Mouse (Mus musculus) midbrain, embryonic 12.5 days (tissue): Measurements from ENCODE around the gene Lyz1. TPM values are rescaled to one million over a fixed set of nuclear protein-coding genes. Genes with fewer than 3 reads are reported as not detected.

Experiments
- ATAC-seq: fragments of 200-750 bp; cut with Nextera tagmentation; 2 replicates; pipeline ENCODE4 v1.8.0; 2017; ENCODE audit warnings: low read depth, moderate TSS enrichment, moderate library complexity; ENCODE audit not compliant: low FRiP score
- H3K27ac ChIP-seq: fragments of 300-500 bp; sonication (generic); replicated peaks from 2 replicates; pipeline ENCODE4 v1.5.1; 2016; ENCODE audit warnings: mild to moderate bottlenecking
- H3K27me3 ChIP-seq: fragments of 300-500 bp; sonication (generic); 2 replicates; pipeline ENCODE4 v1.6.1; 2016; ENCODE audit warnings: mild to moderate bottlenecking
- H3K36me3 ChIP-seq: fragments of 300-500 bp; sonication (generic); 2 replicates; pipeline ENCODE4 v1.6.1; 2016
- H3K4me1 ChIP-seq: fragments of 300-500 bp; sonication (generic); 2 replicates; pipeline ENCODE4 v1.6.1; 2016
- H3K4me2 ChIP-seq: fragments of 300-500 bp; sonication (generic); replicated peaks from 2 replicates; pipeline ENCODE4 v1.6.1; 2016; ENCODE audit warnings: mild to moderate bottlenecking, moderate library complexity
- H3K4me3 ChIP-seq: fragments of 300-500 bp; sonication (generic); 2 replicates; pipeline ENCODE4 v1.5.1; 2016; ENCODE audit warnings: mild to moderate bottlenecking
- H3K9ac ChIP-seq: fragments of 300-500 bp; sonication (generic); replicated peaks from 2 replicates; pipeline ENCODE4 v1.6.1; 2016; ENCODE audit warnings: mild to moderate bottlenecking, moderate library complexity
- H3K9me3 ChIP-seq: fragments of 300-500 bp; sonication (generic); 2 replicates; pipeline ENCODE4 v1.6.1; 2016; ENCODE audit warnings: mild to moderate bottlenecking
- WGBS: fragments of 180-500 bp; shearing (Covaris S2); methylation state at CpG from one replicate; pipeline ENCODE4 v1.1.7; 2016; 5-methylcytosine and 5-hydroxymethylcytosine counted together
- polyA plus RNA-seq: library from polyadenylated mRNA; unstranded; fragments of >200 nt; fragmentation: Nextera tagmentation; extraction: Ambion mirVana; gene quantifications from 2 replicates; pipeline ENCODE4 v1.2.1, GENCODE M21; 2016

Gene Lyz1
- polyA plus RNA-seq, 1 experiment from 2014 or later = not detected

GRCm38 (mm10) chr10:117272023-117272422 lies 20.6 kb downstream of the Lyz1 start:
- H3K4me2 ChIP-seq = no peak overlapping the region
- no peaks in the 10 kb centered on the region for H3K36me3 ChIP-seq
- H3K9ac ChIP-seq = no peak overlapping the region
- H3K27me3 ChIP-seq = no peaks in the 10 kb centered on the region
- no peak for ATAC-seq
- no peaks in the 10 kb centered on the region for H3K9me3 ChIP-seq
- no peaks in the 10 kb centered on the region for H3K4me1 ChIP-seq
- no peak overlapping the region for H3K4me3 ChIP-seq
- no peak overlapping the region for H3K27ac ChIP-seq

- Histone ChIP-seq H3K9me3 (peaks cover 9% of the 10 kb centered on the region; the same call in 1 of the 2 replicates), H3K4me2 (no peak overlapping the region), H3K36me3 (no peaks in the 10 kb centered on the region), H3K9ac (no peak overlapping the region), H3K27ac (0 out of 2 replicates have a peak overlapping the region, but pooled peaks have one; percentile 42), H3K4me1 (no peaks in the 10 kb centered on the region; the same call in 1 of the 2 replicates), H3K27me3 (no peaks in the 10 kb centered on the region), H3K4me3 (no peak overlapping the region)
- ATAC-seq = peak; percentile 58; the same call in 1 of the 2 replicates
Observed at GRCm38 (mm10) chr10:117259870-117260269, 32.8 kb downstream of the Lyz1 start.

GRCm38 (mm10) chr10:117238603-117239002 lies 54.1 kb downstream of the Lyz1 start, which contains the start of gene 9530003J23Rik:
Gene 9530003J23Rik, minus strand, starts transcription at chr10:117238703.
- 90% methylated on average over 12 of the region's 12 CpGs for WGBS
- Histone ChIP-seq H3K9me3 (no peaks in the 10 kb centered on the region), H3K27me3 (no peaks in the 10 kb centered on the region), H3K4me1 (no peaks in the 10 kb centered on the region), H3K4me2 (no peak within 1 kb of the TSS), H3K36me3 (no peaks in the 10 kb centered on the region), H3K9ac (no peak within 1 kb of the TSS), H3K4me3 (no peak within 1 kb of the TSS), H3K27ac (no peak within 1 kb of the TSS)
- ATAC-seq = no peak

Other genes starting within 250 kb of the Lyz1 start
- gene Lrrc10, start 247.5 kb downstream of the Lyz1 start, polyA plus RNA-seq = not detected in 2 replicates
- gene Cct2, start 229.1 kb downstream of the Lyz1 start, polyA plus RNA-seq = 252 and 253 TPM in 2 replicates
- 23.2 and 25.7 TPM in 2 replicates for gene Frs2, start 144.3 kb downstream of the Lyz1 start, polyA plus RNA-seq
- gene Yeats4, start 68.4 kb downstream of the Lyz1 start, polyA plus RNA-seq = 147 and 162 TPM in 2 replicates
- not detected in 2 replicates for gene 9530003J23Rik, start 54.2 kb downstream of the Lyz1 start, polyA plus RNA-seq
- gene Lyz2, start 10.5 kb downstream of the Lyz1 start, polyA plus RNA-seq = 15.6 and 18.9 TPM in 2 replicates
- 265 and 279 TPM in 2 replicates for gene Cpsf6, start 87.1 kb upstream of the Lyz1 start, polyA plus RNA-seq